Mouse (Mus musculus): ENCODE data around the gene Anp32b. TPM values are rescaled to one million over a fixed set of nuclear protein-coding genes. Genes with fewer than 3 reads are reported as not detected.

The Anp32b gene
- polyA plus RNA-seq, 1 experiment from 2014 or later = 349 TPM

GRCm38 (mm10) chr4:46432339-46433036 lies 18.2 kb upstream of the Anp32b start:
- Histone ChIP-seq H3K9me3 (no peaks in the 10 kb centered on the region), H3K9ac (no peak overlapping the region), H3K36me3 (no peaks in the 10 kb centered on the region), H3K27ac (no peak overlapping the region), H3K4me2 (replicated peaks) (no peak overlapping the region), H3K4me3 (no peak overlapping the region), H3K27me3 (no peaks in the 10 kb centered on the region), H3K4me1 (no peaks in the 10 kb centered on the region)
- WGBS = 90% methylated on average over 12 of the region's 12 CpGs
- no peak for ATAC-seq (ENCODE audit: insufficient number of reproducible peaks, insufficient read depth, low FRiP score, low TSS enrichment)

DNA sequence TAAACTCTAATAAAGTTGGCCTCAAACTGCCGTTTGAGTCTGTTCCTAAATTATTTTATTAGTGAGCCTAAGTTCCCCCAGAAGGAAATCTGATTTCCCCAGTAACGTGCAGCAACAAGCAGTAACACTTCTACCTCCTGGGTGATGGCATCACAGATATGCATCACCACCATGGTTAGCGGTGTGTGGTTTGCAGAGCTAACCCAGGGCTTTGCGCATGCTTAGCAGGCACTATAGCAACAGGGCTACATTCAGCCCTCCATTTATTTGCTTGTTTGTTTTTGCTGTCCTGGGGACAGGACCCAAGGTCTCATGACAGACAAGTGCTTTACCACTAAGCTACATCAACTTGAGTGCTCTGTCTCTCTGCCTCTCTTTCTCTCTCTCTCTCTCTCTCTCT lies 8.2 kb upstream of the Anp32b start:
- Histone ChIP-seq H3K4me1 (0 out of 2 replicates have a peak, but pooled peaks cover 3% of the 10 kb centered on the region), H3K9me3 (no peaks in the 10 kb centered on the region), H3K27me3 (no peaks in the 10 kb centered on the region), H3K4me2 (replicated peaks) (no peak overlapping the region), H3K9ac (no peak overlapping the region), H3K36me3 (no peaks in the 10 kb centered on the region), H3K27ac (no peak overlapping the region), H3K4me3 (no peak overlapping the region)
- ATAC-seq (ENCODE audit: insufficient number of reproducible peaks, insufficient read depth, low FRiP score, low TSS enrichment) = no peak
- 78% methylated on average over 4 of the region's 4 CpGs for WGBS

DNA sequence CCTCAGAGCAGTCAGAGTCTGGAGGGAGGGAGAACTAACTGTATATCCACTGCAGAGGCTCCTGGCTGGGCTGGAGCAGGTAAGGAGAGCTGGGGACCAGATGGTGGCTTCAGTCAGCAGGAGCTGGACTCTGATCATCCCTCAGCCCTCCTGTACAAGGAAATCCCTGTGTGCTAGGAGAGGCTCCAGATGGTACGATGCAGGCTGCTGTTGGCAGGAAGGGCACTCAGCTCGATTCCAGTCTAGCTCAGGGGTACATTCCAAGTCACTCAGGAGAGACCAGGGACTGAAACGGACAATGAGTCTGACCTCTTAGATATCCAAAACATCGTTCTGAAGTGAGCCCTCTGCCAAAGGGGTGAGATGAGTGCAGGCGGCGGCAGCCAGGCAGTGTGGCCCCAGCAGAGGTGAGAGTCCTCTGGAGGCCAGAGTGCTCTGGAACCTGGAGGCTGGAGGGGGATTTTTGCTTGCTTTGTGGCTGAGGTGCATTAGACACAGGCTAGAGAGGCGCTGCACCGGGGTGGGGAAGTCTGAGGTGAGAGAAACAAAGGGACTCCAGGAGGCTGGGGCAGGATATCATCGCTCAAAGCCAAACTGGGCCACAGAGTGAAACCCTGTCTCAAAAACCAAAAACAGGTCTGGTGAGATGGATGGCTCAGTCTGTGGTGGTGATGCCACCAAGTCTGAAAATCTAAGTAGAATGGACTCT lies 5.3 kb upstream of the Anp32b start:
- Histone ChIP-seq H3K36me3 (no peaks in the 10 kb centered on the region), H3K4me3 (no peak overlapping the region), H3K9me3 (no peaks in the 10 kb centered on the region), H3K9ac (no peak overlapping the region), H3K4me2 (replicated peaks) (no peak overlapping the region), H3K4me1 (0 out of 2 replicates have a peak, but pooled peaks cover 3% of the 10 kb centered on the region), H3K27ac (no peak overlapping the region), H3K27me3 (no peaks in the 10 kb centered on the region)
- WGBS = 30% methylated on average over 9 of the region's 9 CpGs
- ATAC-seq (ENCODE audit: insufficient number of reproducible peaks, insufficient read depth, low FRiP score, low TSS enrichment) = no peak

- 0 out of 2 replicates have a peak, but pooled peaks cover 3% of the 10 kb centered on the region for H3K4me1 ChIP-seq
- H3K36me3 ChIP-seq = no peaks in the 10 kb centered on the region
- H3K4me3 ChIP-seq = no peak overlapping the region
- H3K9me3 ChIP-seq = no peaks in the 10 kb centered on the region
- H3K27ac ChIP-seq = no peak overlapping the region
- no peak overlapping the region for H3K4me2 ChIP-seq (replicated peaks)
- WGBS = 40% methylated on average over 1 of the region's 1 CpGs
- ATAC-seq (ENCODE audit: insufficient number of reproducible peaks, insufficient read depth, low FRiP score, low TSS enrichment) = no peak
- H3K9ac ChIP-seq = no peak overlapping the region
- no peaks in the 10 kb centered on the region for H3K27me3 ChIP-seq
Observed at GRCm38 (mm10) chr4:46447461-46447860, 3.2 kb upstream of the Anp32b start.

- Histone ChIP-seq H3K4me2 (replicated peaks) (no peak overlapping the region), H3K27ac (no peak overlapping the region), H3K9ac (no peak overlapping the region), H3K9me3 (no peaks in the 10 kb centered on the region), H3K4me3 (no peak overlapping the region), H3K4me1 (peaks cover 15% of the 10 kb centered on the region), H3K36me3 (no peaks in the 10 kb centered on the region), H3K27me3 (no peaks in the 10 kb centered on the region)
- WGBS = 30% methylated on average over 6 of the region's 6 CpGs
- ATAC-seq (ENCODE audit: insufficient number of reproducible peaks, insufficient read depth, low FRiP score, low TSS enrichment) = no peak
Observed at GRCm38 (mm10) chr4:46448886-46449285, 1.8 kb upstream of the Anp32b start.

DNA sequence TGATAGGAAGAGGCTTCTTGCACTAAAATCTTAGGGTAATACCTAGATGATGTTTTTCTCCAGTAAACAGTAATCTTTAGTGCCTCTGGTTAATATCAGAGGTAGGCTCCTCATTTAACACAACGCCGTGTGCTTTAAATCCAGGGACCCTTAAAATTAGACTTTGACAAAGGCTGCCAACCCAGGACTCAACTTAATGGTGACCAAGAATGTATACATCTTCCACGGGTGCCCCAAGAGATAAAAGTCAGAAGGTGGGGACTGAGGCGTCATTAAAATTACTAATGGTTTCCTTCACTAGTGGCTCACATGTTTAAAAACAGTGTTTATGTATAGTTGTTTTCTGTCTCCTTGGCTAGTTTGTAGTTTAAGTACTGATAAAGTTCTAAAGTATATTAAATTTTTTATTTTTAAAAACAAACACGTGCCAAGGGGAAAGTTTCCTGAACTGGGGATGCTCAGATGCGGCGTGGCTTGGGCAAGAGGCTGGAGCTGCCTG lies 633 bp upstream of the Anp32b start:
- peak overlapping the region; percentile 100 for H3K27ac ChIP-seq
- WGBS = 28% methylated on average over 7 of the region's 7 CpGs
- peaks cover 24% of the 10 kb centered on the region for H3K4me1 ChIP-seq
- H3K27me3 ChIP-seq = no peaks in the 10 kb centered on the region
- peak overlapping the region; percentile 99 for H3K9ac ChIP-seq
- H3K9me3 ChIP-seq = no peaks in the 10 kb centered on the region
- peak overlapping the region; percentile 88 for H3K4me3 ChIP-seq
- peak overlapping the region; percentile 86 for H3K4me2 ChIP-seq (replicated peaks)
- no peaks in the 10 kb centered on the region for H3K36me3 ChIP-seq
- ATAC-seq (ENCODE audit: insufficient number of reproducible peaks, insufficient read depth, low FRiP score, low TSS enrichment) = no peak

DNA sequence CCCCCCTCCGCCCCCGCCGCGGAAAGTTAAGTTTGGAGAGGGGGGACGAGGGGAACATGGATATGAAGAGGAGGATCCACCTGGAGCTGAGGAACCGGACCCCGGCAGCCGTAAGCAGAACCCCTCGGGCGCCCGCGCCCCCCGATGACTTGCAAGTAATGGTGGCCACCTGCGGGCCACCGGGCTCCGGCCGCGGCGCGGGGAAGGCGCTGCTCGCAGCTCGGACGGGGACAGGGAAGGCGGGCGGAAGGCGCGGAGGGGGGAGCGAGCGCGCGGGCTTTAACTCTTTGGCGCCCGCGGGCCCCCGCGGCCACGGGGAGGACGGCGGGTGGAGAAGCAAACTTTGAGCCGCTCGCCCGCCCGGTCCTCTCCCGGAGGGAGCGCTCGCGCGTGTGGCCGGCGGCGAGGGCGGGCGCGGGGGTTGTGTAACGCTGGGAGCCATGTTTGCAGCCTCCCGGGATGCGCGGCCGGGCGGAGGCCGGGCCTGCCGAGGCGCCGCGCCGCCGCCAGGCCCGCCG lies 597 bp downstream of the Anp32b start:
- H3K36me3 ChIP-seq = no peaks in the 10 kb centered on the region
- ATAC-seq (ENCODE audit: insufficient number of reproducible peaks, insufficient read depth, low FRiP score, low TSS enrichment) = peak; percentile 16; the same call in 1 of the 2 replicates
- H3K27ac ChIP-seq = peak overlapping the region; percentile 100
- no peaks in the 10 kb centered on the region for H3K27me3 ChIP-seq
- H3K9me3 ChIP-seq = no peaks in the 10 kb centered on the region
- peak overlapping the region; percentile 86; the same call in 1 of the 2 replicates for H3K4me2 ChIP-seq (replicated peaks)
- H3K4me1 ChIP-seq = peaks cover 28% of the 10 kb centered on the region
- under 1% methylated on average over 61 of the region's 70 CpGs for WGBS
- peak overlapping the region; percentile 99 for H3K9ac ChIP-seq
- H3K4me3 ChIP-seq = peak overlapping the region; percentile 88

DNA sequence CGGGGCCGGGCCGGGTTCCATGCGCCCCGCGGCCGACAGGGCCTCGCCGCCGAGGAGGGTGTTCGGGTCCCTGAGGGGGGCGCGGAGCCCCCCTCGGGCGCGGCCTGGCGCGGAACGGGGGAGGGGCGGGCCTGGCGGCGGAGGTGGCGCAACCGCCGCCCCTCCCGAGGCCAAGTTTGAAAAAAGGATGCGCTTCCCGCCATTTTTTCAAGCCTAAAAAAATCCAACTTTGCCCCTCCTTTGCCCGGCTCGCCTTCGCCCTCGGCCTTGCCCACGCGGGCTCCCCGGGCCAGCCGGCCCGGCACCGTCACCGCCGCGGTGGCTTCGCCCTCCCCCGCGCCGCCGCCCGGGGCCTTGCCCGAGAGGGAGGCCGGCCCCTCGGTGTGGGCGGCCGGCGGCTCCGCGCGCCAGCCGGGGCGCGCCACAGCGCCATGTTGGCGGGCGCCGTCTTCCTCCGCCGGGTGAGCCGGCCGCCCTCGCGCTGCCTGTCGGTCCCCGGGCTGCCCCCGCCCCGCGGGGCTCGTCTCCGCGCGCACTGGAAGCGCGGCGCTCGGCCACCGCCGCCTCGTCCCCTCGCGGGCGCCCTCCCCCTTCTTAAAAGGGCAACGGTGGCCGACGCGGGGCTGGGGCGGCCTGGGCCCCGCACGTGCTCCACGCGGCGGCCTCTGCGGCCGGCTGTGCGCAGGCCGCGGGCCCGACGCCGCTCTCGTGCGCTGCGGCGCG lies 1.2 kb downstream of the Anp32b start:
- peak overlapping the region; percentile 100 for H3K27ac ChIP-seq
- no peaks in the 10 kb centered on the region for H3K27me3 ChIP-seq
- ATAC-seq (ENCODE audit: insufficient number of reproducible peaks, insufficient read depth, low FRiP score, low TSS enrichment) = no peak
- WGBS = under 1% methylated on average over 94 of the region's 111 CpGs
- H3K4me3 ChIP-seq = peak overlapping the region; percentile 88
- peak overlapping the region; percentile 86 for H3K4me2 ChIP-seq (replicated peaks)
- H3K9ac ChIP-seq = peak overlapping the region; percentile 99
- H3K36me3 ChIP-seq = no peaks in the 10 kb centered on the region
- H3K4me1 ChIP-seq = peaks cover 28% of the 10 kb centered on the region
- H3K9me3 ChIP-seq = no peaks in the 10 kb centered on the region

GRCm38 (mm10) chr4:46452481-46452850 lies 1.8 kb downstream of the Anp32b start:
- Histone ChIP-seq H3K4me1 (peaks cover 28% of the 10 kb centered on the region), H3K4me2 (replicated peaks) (peak overlapping the region; percentile 86), H3K4me3 (peak overlapping the region; percentile 88), H3K36me3 (no peaks in the 10 kb centered on the region), H3K27ac (peak overlapping the region; percentile 100), H3K27me3 (no peaks in the 10 kb centered on the region), H3K9ac (peak overlapping the region; percentile 99), H3K9me3 (no peaks in the 10 kb centered on the region)
- WGBS = under 1% methylated on average over 19 of the region's 19 CpGs
- ATAC-seq (ENCODE audit: insufficient number of reproducible peaks, insufficient read depth, low FRiP score, low TSS enrichment) = no peak

DNA sequence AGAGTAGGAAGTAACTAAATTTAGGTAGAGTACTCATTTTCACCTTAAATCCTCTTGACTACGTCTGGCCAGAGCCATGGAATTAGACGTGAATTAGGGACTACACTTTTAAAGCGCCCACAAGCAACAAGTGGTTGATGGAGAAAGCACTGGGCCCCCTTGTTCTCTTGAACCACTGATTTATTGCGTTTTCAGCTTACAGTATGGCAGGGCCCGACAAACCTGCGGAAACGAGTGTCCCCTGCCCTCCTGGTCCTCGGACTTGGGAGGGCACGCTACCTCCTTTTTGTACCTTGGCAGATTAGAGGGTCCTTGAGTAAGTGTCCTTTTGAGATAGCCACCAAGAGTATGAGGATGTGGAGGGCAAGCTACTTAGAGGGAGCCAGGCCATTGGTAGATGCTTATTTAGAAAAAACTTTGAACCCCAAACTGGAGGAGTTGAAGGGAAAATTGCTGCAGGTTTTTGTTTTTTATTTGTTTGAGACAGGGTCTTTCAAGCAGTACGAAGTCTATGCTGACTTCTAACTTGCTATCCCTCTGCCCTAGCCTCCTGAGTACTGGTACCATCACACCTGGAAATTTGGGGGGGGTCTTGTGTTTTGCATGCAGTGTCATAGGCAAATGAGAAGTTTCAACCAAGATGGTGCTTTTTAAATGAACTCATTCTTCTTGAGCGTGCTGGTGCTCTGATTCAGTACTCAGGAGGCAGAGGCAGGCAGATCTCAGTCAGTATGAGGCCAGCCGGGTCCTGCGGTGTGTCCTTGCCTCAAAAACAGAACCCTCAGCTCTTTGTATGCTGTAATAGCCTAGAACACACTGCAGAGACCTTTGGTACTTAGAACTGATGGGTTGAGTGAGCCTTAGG lies 2.4 kb downstream of the Anp32b start:
- H3K4me1 ChIP-seq = peaks cover 28% of the 10 kb centered on the region
- WGBS = 35% methylated on average over 13 of the region's 13 CpGs

More for the DNA sequence above, 2.4 kb downstream of the Anp32b start:
- no peak for ATAC-seq (ENCODE audit: insufficient number of reproducible peaks, insufficient read depth, low FRiP score, low TSS enrichment)
- Histone ChIP-seq H3K4me2 (replicated peaks) (peak overlapping the region; percentile 86), H3K9me3 (no peaks in the 10 kb centered on the region), H3K27me3 (no peaks in the 10 kb centered on the region), H3K4me3 (peak overlapping the region; percentile 88), H3K27ac (peak overlapping the region; percentile 100), H3K36me3 (no peaks in the 10 kb centered on the region), H3K9ac (peak overlapping the region; percentile 99)

Measured in embryonic facial prominence, embryonic 12.5 days (tissue).